Mouse (Mus musculus) adrenal gland, postnatal 14 days (tissue): ENCODE measurements around the gene Chrnb2. TPM values are rescaled to one million over a fixed set of nuclear protein-coding genes. Genes with fewer than 3 reads are reported as not detected.
A peak's percentile ranks its signal among the peaks of the same experiment; 100 is the strongest.

Source experiments
- DNase-seq: peaks from one replicate; pipeline ENCODE4 v3.0.0; 2021; ENCODE audit warnings: mixed read lengths
- total RNA-seq: library from RNA; stranded (reverse); gene quantifications from 2 replicates; pipeline ENCODE4 v1.2.3, GENCODE M21; 2021

The Chrnb2 gene
- total RNA-seq, 1 experiment from 2014 or later: 3.6 TPM

GRCm38 (mm10) chr3:89776001-89776400 is 11.6 kb upstream of the Chrnb2 start:
- DNase-seq: no peak

DNA sequence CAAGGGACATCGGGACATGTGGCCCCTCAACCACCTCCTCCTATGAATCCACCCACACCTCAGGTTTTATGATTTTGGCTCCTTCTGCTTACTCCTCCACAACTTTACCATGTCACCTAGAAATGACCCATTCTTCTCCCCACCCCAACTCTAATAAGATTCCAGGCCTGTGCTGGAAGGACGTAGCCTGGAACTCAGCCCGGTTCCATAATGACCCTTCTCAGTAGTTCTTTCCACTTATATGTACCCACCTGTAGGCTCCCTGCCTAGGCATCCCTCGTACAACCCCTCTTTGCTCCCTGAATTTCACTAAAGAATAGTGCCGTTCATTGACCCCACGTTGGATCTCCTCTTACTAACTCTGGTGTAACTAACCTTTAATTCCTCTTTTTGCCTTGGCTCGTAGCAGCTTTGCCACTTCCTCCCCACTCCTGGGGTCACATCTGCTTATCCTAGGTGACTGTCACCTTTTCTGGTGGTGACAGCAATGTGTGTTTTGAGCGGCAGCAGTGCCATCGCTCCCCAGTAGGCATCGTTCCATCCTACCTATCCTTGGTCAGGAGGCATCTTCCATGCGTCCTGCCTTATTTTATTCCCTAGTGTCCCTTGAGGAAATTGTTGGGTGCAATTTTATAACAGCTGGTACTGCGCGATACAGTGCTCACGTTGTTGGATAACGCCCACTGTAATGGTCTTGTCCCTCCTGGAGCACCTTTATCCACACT is 10.0 kb upstream of the Chrnb2 start:
- DNase-seq: no peak

GRCm38 (mm10) chr3:89773740-89774211 is 9.3 kb upstream of the Chrnb2 start:
- DNase-seq: peak; percentile 70

DNA sequence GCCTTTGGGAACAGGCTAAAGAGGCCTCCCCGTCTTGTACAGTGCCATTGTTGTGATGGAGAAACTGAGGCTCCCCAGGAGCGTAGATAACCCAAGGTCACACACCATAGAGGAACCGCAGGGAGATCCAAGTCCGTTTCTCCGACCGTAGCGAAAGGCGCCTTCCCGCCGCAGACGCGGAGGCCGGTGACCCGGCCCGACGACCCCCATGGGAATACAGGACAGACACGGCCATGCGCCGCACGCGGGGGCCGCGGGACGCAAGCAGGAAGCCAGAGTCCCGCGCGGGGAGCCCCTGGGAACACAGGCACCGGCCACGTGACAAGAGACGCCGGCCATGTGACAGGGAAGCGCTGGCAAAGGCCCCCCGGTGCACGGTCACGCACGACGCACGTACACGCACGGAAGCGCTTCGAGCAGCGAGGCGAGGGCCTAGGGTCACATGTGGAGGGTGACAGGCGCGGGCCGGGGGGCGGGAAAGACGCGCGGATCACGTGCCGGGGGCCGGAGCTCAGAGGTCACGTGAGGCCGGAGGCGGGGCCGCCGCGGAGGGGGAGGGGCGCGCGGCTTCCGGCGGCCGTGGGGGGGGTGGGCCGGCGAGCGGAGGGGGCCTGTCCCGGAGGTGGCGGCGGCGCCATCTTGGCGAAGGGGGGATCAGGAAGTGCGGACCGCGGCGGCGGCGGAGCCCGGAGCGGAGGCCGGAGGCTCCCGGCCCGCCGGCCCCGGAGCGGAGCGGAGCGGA is 8.7 kb upstream of the Chrnb2 start, which contains the start of gene Ube2q1:
Gene Ube2q1, plus strand, starts transcription at position 649 of the 742 bp plus-strand sequence.
- peak; percentile 99 for DNase-seq

- peak; percentile 89 for DNase-seq
Measured at GRCm38 (mm10) chr3:89772588-89772967, 8.1 kb upstream of the Chrnb2 start.

- DNase-seq: no peak
Measured at GRCm38 (mm10) chr3:89770425-89771002, 6.1 kb upstream of the Chrnb2 start.

- no peak for DNase-seq
Measured at GRCm38 (mm10) chr3:89769584-89769983, 5.2 kb upstream of the Chrnb2 start.

DNA sequence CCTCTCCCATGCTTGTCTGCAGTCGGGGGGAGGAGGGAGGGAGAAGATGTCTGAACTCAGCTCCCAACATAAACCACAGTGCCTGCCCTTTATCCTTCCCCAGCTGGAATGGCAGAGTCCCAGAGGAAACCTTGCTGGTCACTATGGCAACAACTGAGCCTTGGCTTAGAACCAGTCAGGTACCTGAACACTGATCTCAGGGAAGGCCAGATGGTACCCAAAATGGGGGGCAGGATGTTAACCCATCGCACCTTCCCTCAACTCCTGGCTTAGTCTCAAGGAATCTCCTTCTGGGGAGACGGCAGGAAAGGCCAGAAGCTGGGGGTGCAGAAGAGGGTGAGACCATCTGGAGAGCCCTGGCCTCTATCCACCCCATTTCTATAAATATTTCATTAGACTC is 4.6 kb downstream of the Chrnb2 start:
- no peak for DNase-seq

GRCm38 (mm10) chr3:89757851-89758250 is 6.6 kb downstream of the Chrnb2 start:
- no peak for DNase-seq

- no peak for DNase-seq
Measured at GRCm38 (mm10) chr3:89755283-89755682, 9.1 kb downstream of the Chrnb2 start.

DNA sequence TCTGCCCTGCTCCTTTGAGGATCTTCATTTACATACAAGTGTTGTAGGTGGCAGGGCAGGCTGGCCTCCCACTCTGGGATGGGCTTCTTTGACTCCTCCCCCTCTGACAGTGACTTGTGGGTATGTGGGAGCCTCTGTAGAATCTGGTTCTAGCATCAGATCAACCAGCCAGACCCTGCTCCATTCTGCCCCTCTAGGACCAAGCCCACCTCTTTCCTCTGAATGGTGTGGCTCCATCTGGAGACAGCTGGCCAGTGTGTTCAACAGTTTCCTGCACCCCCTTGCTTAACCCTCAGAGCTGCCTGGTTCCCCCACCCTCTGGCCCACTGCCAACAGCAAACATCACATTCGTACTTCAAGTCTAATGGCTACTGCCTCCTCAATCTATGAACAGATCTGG is 12.1 kb downstream of the Chrnb2 start:
- no peak for DNase-seq

DNA sequence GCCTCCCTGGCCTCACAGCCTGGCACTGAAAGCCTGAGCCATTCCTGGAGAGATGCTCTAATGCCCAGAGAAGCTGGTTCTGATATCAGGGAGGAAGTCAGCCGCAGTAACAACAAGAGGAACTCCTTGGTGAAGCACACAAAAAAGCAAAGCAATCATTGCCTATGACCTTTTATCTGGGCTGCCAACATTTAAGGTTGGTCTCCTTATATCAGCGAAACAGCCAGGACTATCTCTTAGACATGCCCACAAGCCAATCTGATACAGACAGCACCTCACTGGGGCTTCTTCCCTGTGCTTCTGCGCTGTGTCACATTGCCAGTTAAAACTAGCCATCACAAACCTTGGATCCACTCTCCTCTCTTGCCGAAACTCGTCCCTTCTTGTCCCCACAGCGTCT is 25.9 kb downstream of the Chrnb2 start:
- no peak for DNase-seq

DNA sequence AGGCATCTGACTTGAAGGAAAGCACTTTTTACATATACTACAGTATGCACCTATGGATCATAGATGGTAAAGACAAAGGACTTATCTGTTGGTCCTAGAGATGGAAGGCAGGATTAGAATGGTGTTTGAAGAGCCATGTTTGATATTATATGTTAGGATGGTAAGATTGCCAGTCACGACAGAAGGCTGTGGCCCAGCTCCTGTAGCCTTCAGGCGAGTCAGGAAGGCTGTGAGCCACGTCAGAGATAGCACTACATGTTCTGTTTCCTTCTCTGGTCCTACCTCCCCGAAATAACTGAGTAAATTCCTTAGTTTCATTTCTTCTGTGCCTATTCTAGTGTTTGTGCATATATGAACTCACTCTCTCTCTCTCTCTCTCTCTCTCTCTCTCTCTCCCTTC is 32.3 kb downstream of the Chrnb2 start:
- no peak for DNase-seq

DNA sequence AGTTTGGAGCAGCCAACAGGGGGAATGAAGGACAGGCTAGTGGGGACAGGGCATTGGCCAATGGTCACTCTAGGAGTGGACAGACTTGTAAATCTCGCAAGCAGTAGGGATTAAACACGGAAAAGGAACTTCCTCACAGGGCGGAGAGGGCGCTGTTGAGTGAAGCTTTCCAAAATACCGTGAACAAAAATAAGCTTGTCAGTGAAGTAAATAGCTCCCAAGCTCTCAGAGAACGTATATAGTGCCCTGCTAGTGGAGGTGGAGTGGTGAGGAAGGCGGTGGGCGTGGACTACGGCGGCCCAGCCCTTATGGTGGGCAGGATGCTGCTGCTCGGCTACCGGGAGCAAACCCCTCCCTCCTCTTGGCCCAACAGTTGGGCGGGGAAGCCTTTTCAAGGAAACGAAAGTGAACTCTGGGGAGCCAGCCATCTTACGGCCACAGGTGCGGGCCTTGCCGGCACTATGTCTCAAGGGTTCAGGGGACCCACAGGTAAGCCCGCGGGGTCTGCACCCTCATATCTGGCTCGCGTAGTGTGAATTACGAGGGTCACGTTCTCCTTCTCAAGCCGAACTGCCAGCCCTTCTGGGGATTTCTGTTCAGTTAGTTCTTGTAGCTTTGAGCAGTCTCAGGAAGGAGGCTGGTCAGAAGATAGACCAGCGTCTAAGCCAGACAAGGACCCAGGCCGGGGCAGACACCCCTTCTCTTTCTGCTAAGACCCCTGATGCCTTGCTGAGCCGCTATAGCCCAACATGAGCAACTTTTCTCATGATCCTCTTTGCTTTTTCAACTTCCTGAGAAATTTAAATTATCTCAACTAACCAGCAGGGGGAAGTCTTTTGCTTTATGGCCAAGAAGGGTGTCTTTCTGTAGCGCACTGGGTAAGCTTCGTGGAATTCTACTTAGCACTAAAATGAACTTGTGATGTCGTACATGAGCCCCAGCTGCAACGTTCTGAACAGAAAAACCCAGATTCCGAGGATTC is 33.8 kb downstream of the Chrnb2 start:
- DNase-seq: peak; percentile 93

- DNase-seq: no peak
Measured at GRCm38 (mm10) chr3:89728848-89729247, 35.6 kb downstream of the Chrnb2 start.

- peak; percentile 80 for DNase-seq
Measured at GRCm38 (mm10) chr3:89727028-89727427, 37.4 kb downstream of the Chrnb2 start.

GRCm38 (mm10) chr3:89723400-89724084 is 40.9 kb downstream of the Chrnb2 start:
- DNase-seq: no peak

DNA sequence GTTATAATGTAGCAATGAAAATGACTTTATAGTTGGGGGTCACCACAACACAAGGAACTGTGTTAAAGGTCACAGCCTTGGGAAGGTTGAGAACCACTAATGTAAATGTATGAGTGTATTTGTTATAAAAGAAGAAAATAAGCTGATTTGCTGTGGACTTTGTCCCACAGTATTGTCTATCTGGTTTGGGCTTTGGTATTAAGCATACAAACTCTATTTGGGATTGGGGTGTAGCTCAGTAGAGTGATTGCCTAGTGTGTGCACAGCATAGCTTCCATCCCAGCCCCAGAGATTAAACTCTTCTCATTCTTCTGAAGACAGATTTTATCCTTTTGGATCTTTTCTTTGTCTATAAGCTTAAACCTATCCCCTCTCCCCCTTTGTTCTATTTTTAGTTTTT is 42.4 kb downstream of the Chrnb2 start:
- no peak for DNase-seq

GRCm38 (mm10) chr3:89715967-89716256 is 48.5 kb downstream of the Chrnb2 start:
- DNase-seq: no peak

- peak; percentile 68 for DNase-seq
Measured at GRCm38 (mm10) chr3:89715207-89715966, 49.0 kb downstream of the Chrnb2 start.
